Mouse (Mus musculus) cerebellum, adult 18-20 months (tissue): Measurements from ENCODE around the gene Tnxb.
"Not testable (repeated sequence)": the region's sequence is repeated elsewhere in the genome, so short reads cannot be mapped to it uniquely, and the experiment has no call there.

ENCODE experiments used
- DNase-seq, 2 experiments: peaks; one replicate each; pipeline ENCODE4 v3.0.0; 2021

Gene Tnxb

DNA sequence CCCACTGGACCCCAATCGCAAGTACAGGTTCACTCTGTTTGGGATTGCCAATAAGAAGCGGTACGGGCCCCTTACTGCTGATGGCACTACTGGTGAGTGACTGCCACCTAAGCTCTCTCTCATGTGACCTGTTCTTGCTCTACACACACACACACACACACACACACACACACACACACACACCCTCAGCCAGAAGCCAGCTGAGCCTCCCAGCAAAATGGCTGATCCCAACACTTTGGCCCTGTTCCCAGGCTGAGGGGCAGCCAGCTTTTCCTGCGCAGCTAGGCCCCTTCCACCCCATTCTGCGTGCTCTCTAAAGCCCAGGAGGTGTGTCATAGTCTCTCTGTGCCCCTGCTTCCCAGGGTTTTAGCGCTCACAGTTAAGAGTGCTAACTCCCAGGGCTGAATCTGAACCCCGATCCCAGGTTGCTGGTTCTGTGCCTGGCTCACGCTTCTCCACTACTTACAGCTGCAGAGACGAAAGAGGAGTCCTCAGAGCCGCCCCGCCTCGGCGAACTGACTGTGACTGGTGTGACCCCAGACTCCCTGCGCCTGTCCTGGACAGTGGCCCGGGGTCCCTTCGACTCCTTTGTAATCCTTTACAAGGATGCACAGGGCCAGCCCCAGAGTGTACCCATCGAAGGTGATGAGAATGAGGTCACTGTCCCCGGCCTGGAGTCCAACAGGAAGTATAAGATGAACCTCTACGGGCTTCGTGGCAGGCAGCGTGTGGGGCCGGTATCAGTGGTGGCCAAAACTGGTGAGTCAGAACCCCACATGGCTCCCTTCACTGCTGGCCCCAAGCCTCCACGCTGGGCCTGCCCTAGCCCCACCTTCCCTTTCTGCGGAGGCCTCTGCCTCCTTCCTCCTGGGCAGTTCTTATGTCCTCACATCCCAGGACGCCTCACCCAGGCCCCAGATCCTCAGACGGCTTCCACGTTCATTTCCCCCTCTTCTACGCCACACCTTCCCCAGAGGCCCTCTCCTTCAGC lies 15.1 kb downstream of the Tnxb start:
- DNase-seq = no peak

DNA sequence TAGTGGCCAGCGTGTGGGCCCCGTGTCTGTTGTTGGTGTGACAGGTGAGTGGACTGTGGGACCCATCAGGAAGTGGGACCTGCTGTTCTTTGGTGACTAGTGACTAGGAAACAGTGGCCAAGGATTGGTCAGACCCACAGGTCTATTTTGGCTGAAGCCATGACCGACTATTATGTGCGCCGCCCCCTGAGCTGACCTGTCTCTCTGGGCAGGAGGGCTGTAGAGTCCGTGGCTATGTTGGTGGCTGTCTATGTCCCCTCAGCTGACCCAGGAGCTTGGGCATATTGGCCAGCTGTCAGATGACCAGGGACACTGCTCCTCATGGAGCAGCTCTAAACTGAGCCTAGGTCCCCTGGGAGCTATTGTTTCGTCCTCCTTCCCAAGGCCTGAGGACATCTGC lies 18.6 kb downstream of the Tnxb start:
- DNase-seq = no peak

DNA sequence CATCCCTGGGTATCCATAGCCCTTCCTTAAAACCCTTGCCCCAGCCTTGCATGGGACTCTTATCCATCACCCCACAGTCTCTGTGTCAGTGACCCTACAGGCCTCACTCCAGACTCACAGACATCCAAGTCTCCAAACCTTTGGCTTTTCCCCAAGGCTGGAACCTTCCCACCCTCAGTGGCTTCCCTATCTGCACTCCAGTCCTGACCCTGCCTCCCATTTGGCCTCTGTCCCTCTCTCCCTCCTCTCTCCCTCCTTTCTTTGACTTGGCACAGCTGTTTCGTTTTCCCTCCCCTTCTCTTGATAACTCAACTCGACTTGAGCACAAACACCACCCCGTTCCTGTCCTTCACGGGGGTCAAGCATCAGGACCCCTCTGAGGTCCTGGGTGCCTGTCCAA lies 20.1 kb downstream of the Tnxb start:
- DNase-seq = no peak

- no peak for DNase-seq
Measured at GRCm38 (mm10) chr17:34692906-34693305, 22.6 kb downstream of the Tnxb start.

GRCm38 (mm10) chr17:34699575-34700408 lies 29.5 kb downstream of the Tnxb start:
- DNase-seq = no peak

- DNase-seq = no peak
Measured at GRCm38 (mm10) chr17:34700671-34701071, 30.3 kb downstream of the Tnxb start.

DNA sequence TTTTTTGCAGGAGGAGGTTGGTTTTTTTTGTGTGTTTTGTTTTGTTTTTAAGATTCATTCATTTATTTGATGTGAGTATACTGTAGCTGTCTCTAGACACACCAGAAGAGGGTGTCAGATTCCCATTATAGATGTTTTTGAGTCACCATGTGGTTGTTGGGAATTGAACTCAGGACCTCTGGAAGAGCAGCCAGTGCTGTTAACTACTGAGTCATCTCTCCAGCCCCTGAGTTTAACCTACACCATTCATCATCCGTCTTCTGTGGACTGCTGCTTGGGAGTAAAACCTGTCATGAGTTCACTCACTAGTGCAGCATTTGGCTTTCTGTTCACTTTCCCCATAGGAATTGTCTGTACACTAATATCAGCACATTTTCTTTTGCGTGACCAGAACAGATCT lies 36.1 kb downstream of the Tnxb start:
- not testable (repeated sequence) for DNase-seq

DNA sequence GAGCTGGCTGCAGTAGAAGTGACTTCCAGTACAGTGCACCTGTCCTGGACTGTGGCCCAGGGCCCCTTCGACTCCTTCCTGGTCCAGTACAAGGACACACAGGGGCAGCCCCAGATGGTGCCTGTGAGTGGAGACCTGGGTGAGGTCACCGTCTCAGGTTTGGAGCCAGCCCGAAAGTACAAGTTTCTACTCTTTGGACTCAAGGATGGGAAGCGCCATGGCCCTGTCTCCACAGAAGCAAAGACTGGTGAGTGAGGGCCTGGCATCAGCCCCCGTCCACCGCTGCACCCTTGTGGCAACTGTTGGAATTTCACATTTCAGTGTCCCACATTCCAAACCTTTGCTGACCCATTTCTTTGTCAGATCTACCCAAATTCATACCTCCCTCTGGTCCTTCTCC lies 42.6 kb downstream of the Tnxb start:
- DNase-seq = peak; percentile 63 to 70

- not testable (repeated sequence) for DNase-seq
Measured at GRCm38 (mm10) chr17:34714181-34714907, 44.0 kb downstream of the Tnxb start.

GRCm38 (mm10) chr17:34714908-34715445 lies 44.6 kb downstream of the Tnxb start:
- not testable (repeated sequence) for DNase-seq

- DNase-seq = not testable (repeated sequence)
Measured at GRCm38 (mm10) chr17:34715451-34715850, 45.1 kb downstream of the Tnxb start.

DNA sequence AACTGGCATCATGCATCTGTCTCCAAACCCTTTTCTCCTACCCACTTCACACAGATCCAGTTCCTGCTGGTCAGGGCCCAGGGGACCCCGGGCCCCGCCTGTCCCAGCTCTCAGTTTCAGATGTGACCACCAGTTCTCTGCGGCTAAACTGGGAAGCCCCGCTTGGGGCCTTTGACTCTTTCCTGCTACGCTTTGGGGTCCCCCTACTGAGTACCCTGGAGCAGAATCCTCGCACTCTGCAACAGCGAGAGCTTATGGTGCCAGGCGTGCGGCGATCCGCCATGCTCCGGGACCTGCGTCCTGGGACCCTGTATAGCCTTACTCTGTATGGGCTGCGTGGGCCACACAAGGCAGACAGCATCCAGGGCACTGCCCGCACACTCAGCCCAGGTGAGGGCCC lies 45.9 kb downstream of the Tnxb start:
- DNase-seq = no peak

- DNase-seq = no peak
Measured at GRCm38 (mm10) chr17:34717401-34717800, 47.1 kb downstream of the Tnxb start.

DNA sequence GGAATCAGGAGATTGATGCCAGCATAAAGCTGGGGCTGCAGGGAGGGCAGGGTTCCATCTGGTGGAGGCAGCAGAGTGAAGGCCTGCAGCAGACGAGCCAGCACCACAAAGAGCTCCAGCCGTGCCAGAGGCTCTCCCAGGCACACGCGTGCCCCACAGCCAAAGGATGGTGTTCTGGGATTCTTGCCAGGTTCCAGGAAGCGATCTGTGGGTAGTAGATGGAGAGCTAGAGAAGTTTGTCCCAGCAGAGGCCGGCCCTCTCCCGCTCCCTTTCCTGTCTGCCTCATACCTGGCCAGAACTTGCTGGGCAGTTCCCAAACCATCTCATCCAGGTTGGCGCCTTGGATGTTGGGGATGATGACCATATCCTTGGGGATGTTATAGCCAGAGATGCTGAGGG lies 49.6 kb downstream of the Tnxb start:
- not testable (repeated sequence) for DNase-seq

DNA sequence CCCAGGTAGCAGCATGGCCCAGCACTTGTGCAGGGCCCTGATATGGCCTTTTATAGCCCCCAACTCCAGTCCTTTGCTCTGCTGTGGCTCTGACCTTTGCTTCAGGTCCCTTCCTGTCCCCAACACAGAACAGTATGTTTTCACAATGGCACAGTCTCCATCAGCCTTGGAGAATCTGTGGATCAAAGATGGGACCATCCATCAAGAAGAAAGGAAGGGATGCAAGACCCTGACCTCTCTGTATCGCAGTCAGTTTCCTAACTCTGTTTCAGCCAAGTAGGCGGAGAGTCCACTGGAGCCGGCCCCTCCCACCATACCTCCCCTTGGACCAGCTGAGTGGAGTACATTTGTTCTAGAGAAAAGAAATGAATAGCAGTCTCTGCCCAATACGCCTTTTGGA lies 51.9 kb downstream of the Tnxb start:
- not testable (repeated sequence) for DNase-seq

- DNase-seq = no peak
Measured at GRCm38 (mm10) chr17:34723066-34723465, 52.7 kb downstream of the Tnxb start.

GRCm38 (mm10) chr17:34727887-34728286 lies 57.6 kb downstream of the Tnxb start:
- no peak for DNase-seq

- DNase-seq = not testable (repeated sequence)
Measured at GRCm38 (mm10) chr17:34729155-34729554, 58.8 kb downstream of the Tnxb start.

GRCm38 (mm10) chr17:34729779-34730553 lies 59.6 kb downstream of the Tnxb start:
- DNase-seq = not testable (repeated sequence)

GRCm38 (mm10) chr17:34737466-34737865 lies 67.1 kb downstream of the Tnxb start:
- not testable (repeated sequence) for DNase-seq

GRCm38 (mm10) chr17:34739708-34740107 lies 69.4 kb downstream of the Tnxb start:
- not testable (repeated sequence) for DNase-seq

DNA sequence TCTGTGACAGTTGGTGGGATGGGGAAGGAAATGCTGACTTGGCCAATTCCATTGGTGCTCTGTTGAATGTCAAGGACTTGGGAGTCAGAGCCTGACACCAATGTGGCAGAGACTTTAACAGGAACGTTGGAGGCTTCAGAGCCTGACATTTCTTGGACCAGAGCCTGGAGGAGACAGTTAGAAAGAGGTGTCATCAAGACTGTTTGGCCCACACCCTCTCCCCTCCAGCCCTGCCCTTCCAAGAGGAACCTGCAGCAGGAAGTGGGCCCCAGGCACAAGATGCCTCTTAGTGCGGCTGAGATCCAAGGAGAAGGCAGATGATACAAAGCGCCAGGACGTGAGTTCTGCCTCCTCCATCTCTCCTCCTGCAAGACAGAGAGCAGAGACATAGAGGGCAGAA lies 69.9 kb downstream of the Tnxb start:
- DNase-seq = no peak
